Mouse (Mus musculus) adrenal gland, postnatal 36 days (tissue): ENCODE measurements at regions not wholly inside any gene's neighbourhood (a gene's known extent, or its start where the extent isn't known, plus 50 kb on each side); places are given as distances from the start of the nearest gene placed in this dataset.

ENCODE experiments used
- DNase-seq, 2 experiments: peaks; one replicate each; pipeline ENCODE4 v3.0.0; 2021; ENCODE audit warnings: mixed read lengths in 1 of 2

GRCm38 (mm10) chr16:78015401-78015800, 285.9 kb upstream of the Cxadr start:
- no peak for DNase-seq

GRCm38 (mm10) chr16:78013049-78013819, 288.1 kb upstream of the Cxadr start:
- no peak for DNase-seq

- DNase-seq, result no peak
Measured at GRCm38 (mm10) chr16:78004016-78004415, 297.3 kb upstream of the Cxadr start.

- DNase-seq, result no peak
Measured at GRCm38 (mm10) chr16:77992986-77993385, 308.3 kb upstream of the Cxadr start.

GRCm38 (mm10) chr16:77989791-77990325, 311.4 kb upstream of the Cxadr start:
- no peak for DNase-seq

GRCm38 (mm10) chr16:77989139-77989538, 312.1 kb upstream of the Cxadr start:
- peak in 1 of 2 experiments; percentile 1 for DNase-seq

GRCm38 (mm10) chr16:77986884-77987529, 314.3 kb upstream of the Cxadr start:
- DNase-seq, result no peak

GRCm38 (mm10) chr16:77948785-77949184, 346.9 kb upstream of the Gm11146 start:
- DNase-seq, result no peak

- DNase-seq, result no peak
Measured at GRCm38 (mm10) chr16:77945442-77945841, 343.5 kb upstream of the Gm11146 start.

GRCm38 (mm10) chr16:77931025-77931723, 329.3 kb upstream of the Gm11146 start:
- DNase-seq, result no peak

GRCm38 (mm10) chr16:77914160-77915070, 312.5 kb upstream of the Gm11146 start:
- no peak for DNase-seq

- DNase-seq, result no peak
Measured at GRCm38 (mm10) chr16:77894247-77894646, 292.4 kb upstream of the Gm11146 start.

- no peak for DNase-seq
Measured at GRCm38 (mm10) chr16:77893690-77894089, 291.8 kb upstream of the Gm11146 start.

- no peak for DNase-seq
Measured at GRCm38 (mm10) chr16:77892731-77893130, 290.8 kb upstream of the Gm11146 start.

- no peak for DNase-seq
Measured at GRCm38 (mm10) chr16:77889348-77889747, 287.5 kb upstream of the Gm11146 start.

GRCm38 (mm10) chr16:77885060-77885679, 283.3 kb upstream of the Gm11146 start:
- no peak for DNase-seq

GRCm38 (mm10) chr16:77884495-77884894, 282.6 kb upstream of the Gm11146 start:
- DNase-seq, result no peak

- DNase-seq, result peak in 1 of 2 experiments; percentile 3
Measured at GRCm38 (mm10) chr16:77877006-77877405, 275.1 kb upstream of the Gm11146 start.

GRCm38 (mm10) chr16:77863246-77863645, 261.4 kb upstream of the Gm11146 start:
- DNase-seq, result no peak

GRCm38 (mm10) chr16:77852066-77852781, 250.3 kb upstream of the Gm11146 start:
- no peak for DNase-seq
